Mouse (Mus musculus) C2C12 (cell line): Measurements from ENCODE around the gene Ddx39.

Experiments
- CEBPB ChIP-seq: IDR thresholded peaks from one replicate; pipeline ENCODE4 v1.6.1; 2011; ENCODE audit warnings: low read depth, mild to moderate bottlenecking, control low read depth, moderate library complexity
- CTCF ChIP-seq: IDR thresholded peaks from one replicate; pipeline ENCODE4 v1.5.1; 2011; ENCODE audit not compliant: control insufficient read depth, insufficient read depth, insufficient read length
- FOSL1 ChIP-seq: IDR thresholded peaks from one replicate; pipeline ENCODE4 v1.8.0; 2011; ENCODE audit warnings: mild to moderate bottlenecking, low read length; ENCODE audit not compliant: poor library complexity, insufficient read depth, severe bottlenecking
- MAX ChIP-seq: IDR thresholded peaks from one replicate; pipeline ENCODE4 v1.6.1; 2011; ENCODE audit warnings: mild to moderate bottlenecking, control low read depth
- MYOD1 ChIP-seq: IDR thresholded peaks from one replicate; pipeline ENCODE4 v1.6.1; 2011; ENCODE audit warnings: low read depth; ENCODE audit not compliant: control insufficient read depth, insufficient read length
- MYOG ChIP-seq: IDR thresholded peaks from one replicate; pipeline ENCODE4 v1.6.1; 2011; ENCODE audit not compliant: control insufficient read depth, insufficient read length; ENCODE audit errors: extremely low read depth
- USF1 ChIP-seq: IDR thresholded peaks from one replicate; pipeline ENCODE4 v1.6.1; 2011; ENCODE audit warnings: low read depth, mild to moderate bottlenecking, control low read depth, moderate library complexity

DNA sequence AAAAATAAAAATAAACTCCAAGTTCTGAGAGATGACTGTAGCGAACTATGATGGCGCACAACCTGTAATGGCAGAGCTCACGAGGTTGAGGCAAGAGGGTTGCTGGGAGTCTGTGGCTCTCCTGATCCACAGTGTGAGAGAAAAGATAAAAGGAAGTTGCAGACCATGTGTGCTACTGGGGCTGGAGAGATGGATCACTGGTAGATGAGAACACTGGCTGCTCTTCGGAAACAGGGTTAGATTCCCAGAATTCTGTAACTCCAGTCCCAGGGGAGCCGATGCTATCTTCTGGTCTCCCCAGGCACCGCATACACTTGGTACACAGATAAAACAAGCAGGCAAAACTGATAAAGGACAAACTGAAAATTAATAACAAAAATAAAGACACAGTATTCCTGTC is 28.0 kb downstream of the Ddx39 start:
- no peak for TF ChIP-seq CTCF
- no peak for TF ChIP-seq USF1
- no peak for TF ChIP-seq MYOG
- no peak for TF ChIP-seq MAX
- no peak for TF ChIP-seq CEBPB
- TF ChIP-seq MYOD1 = no peak
- no peak for TF ChIP-seq FOSL1
